Mouse (Mus musculus) liver, postnatal 0 days (tissue): ENCODE results near the gene Zmynd15.

Experiments used
- CTCF ChIP-seq: sonication (generic); IDR thresholded peaks from 2 replicates; pipeline ENCODE4 v1.5.1; 2016; ENCODE audit warnings: antibody characterized with exemption, low read depth
- EP300 ChIP-seq: IDR thresholded peaks from 2 replicates; pipeline ENCODE4 v1.6.1; 2016; ENCODE audit warnings: antibody characterized with exemption, low read depth, mild to moderate bottlenecking

GRCm38 (mm10) chr11:70444667-70445066 lies 14.6 kb upstream of the Zmynd15 start:
- TF ChIP-seq EP300 (no peak), CTCF (no peak)
